Mouse (Mus musculus) liver, postnatal 0 days (tissue): ENCODE measurements around the gene Zfp113.
A peak's percentile ranks its signal among the peaks of the same experiment; 100 is the strongest.

Experiments
- CTCF ChIP-seq: sonication (generic); IDR thresholded peaks from 2 replicates; pipeline ENCODE4 v1.5.1; 2016; ENCODE audit warnings: antibody characterized with exemption, low read depth
- EP300 ChIP-seq: IDR thresholded peaks from 2 replicates; pipeline ENCODE4 v1.6.1; 2016; ENCODE audit warnings: antibody characterized with exemption, low read depth, mild to moderate bottlenecking

- TF ChIP-seq CTCF (peak; percentile 46), EP300 (peak; percentile 74)
These were observed 15.5 kb upstream of the Zfp113 start for GRCm38 (mm10) chr5:138170936-138171561.
